Comparison of ENCODE assay signal across 8 mouse cellular contexts in the genomic region with DNA sequence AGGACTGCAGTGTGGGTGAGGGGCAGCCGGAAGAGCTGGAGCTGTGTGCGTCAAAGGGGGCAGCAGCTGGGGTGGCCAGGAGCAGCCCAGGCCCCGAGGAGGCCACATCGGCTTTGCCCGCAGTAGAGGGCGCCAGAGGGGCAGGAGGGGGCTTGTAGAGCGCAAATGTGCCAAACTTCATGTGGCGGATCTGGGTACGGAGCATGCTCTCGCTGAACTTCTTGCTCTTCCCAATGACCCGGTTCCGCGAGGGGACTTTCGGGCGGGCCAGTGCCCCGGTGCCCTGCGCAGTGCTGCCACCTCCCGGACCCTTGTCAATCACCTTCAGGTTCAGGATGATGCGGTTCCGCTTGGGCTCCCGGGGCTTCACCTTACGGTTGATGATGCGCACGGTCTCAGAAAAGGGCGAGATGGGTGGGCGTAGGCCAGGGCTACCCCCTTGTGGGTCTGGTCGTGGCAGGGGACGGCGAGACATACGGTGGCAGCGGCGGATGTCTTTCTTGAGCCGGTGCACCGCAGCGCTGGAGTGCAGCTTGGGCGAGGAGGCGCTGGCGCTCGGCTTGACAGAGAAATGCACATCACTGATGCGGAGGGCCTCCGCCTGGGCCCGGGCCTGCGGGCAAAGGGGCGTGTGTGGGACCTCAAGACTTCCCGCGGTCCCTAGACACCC. TPM values are rescaled to one million over a fixed set of nuclear protein-coding genes. Genes with fewer than 3 reads are reported as not detected.
DNase-seq lines count a peak whose midpoint lies in the region; ATAC-seq and TF ChIP-seq lines count a peak whose summit lies in the region.

No protein-coding gene starts in this region.

- no peaks in the 10 kb centered on the region for H3K27me3 ChIP-seq in hindbrain, embryonic 12.5 days

- peaks cover 0 to 29% of the 10 kb centered on the region in 2 experiments; a peak in 1 of 4 replicates for H3K4me1 ChIP-seq in ES-E14 (ENCODE audit: control insufficient read depth in 2 of 2, insufficient read depth in 2 of 2, low read length in 2 of 2, poor library complexity in 1 of 2)
- peaks cover 79% of the 10 kb centered on the region for H3K4me1 ChIP-seq in hindbrain, embryonic 12.5 days

- peaks cover 47% of the 10 kb centered on the region for H3K36me3 ChIP-seq in ES-E14 (ENCODE audit: control insufficient read depth, insufficient read depth, low read length, poor library complexity, severe bottlenecking)
- H3K36me3 ChIP-seq in hindbrain, embryonic 12.5 days = peaks cover 37% of the 10 kb centered on the region

- peak overlapping the region; percentile 15; the same call in 1 of the 2 replicates for H3K9ac ChIP-seq in ES-E14 (ENCODE audit: insufficient read depth, low read depth, low read length, poor library complexity, severe bottlenecking)
- 0 out of 2 replicates have a peak overlapping the region, but pooled peaks have one; percentile 18 for H3K9ac ChIP-seq in hindbrain, embryonic 12.5 days

- 45% methylated on average over 46 of the region's 46 CpGs for WGBS in hindbrain, embryonic 12.5 days

- peak overlapping the region; percentile 33 for H3K4me2 ChIP-seq in hindbrain, embryonic 12.5 days (replicated peaks)

- no peaks in the 10 kb centered on the region for H3K9me3 ChIP-seq in ES-E14 (ENCODE audit: control insufficient read depth, insufficient read depth, low read depth, low read length)
- H3K9me3 ChIP-seq in hindbrain, embryonic 12.5 days (replicated peaks) = no peaks in the 10 kb centered on the region

- no peak overlapping the region for H3K27ac ChIP-seq in ES-E14 (ENCODE audit: insufficient read depth, low read depth, low read length, poor library complexity, severe bottlenecking)
- no peak overlapping the region for H3K27ac ChIP-seq in hindbrain, embryonic 12.5 days

- in situ Hi-C loops in ES-E14 (cut with MboI; ENCODE audit: low sequenced_read_pairs in 2 of 2, unreplicated experiment in 2 of 2) = no loop called here

- DNase-seq in kidney, postnatal 10 days = peak; percentile 55
- no peak for DNase-seq in kidney, adult 11 months
- DNase-seq in ES-E14 (ENCODE audit: low read depth, low spot score) = no peak
- peak; percentile 75 for DNase-seq in cerebellum, adult 8-10 months
- peak; percentile 55 to 56 for DNase-seq in lung, postnatal 4 days

- no peak for ATAC-seq in hindbrain, embryonic 12.5 days (ENCODE audit: low FRiP score)
- ATAC-seq in megakaryocyte, adult 5-6 weeks (ENCODE audit: poor library complexity, severe bottlenecking) = no peak
- ATAC-seq in activated CD4-positive, CD25-positive, alpha-beta regulatory T cell, adult 4 months = no peak

- H3K4me3 ChIP-seq in ES-E14 (ENCODE audit: insufficient read depth in 1 of 2, low read depth in 1 of 2, low read length in 2 of 2, poor library complexity in 1 of 2, severe bottlenecking in 1 of 2) = peak overlapping the region; percentile 31 to 44; a peak in 3 of 4 replicates
- H3K4me3 ChIP-seq in hindbrain, embryonic 12.5 days = no peak overlapping the region; the same call in 1 of the 2 replicates

TF ChIP-seq in ES-E14, 5 proteins besides CTCF, POLR2A, EP300 and RAD21:
- TF ChIP-seq MAFK (IDR thresholded peaks at IDR 0.05; ENCODE audit: insufficient read depth, low read depth, low read length) (no peak), ZC3H11A (IDR thresholded peaks at IDR 0.05; ENCODE audit: borderline replicate concordance, low read depth, low read length) (no peak), HCFC1 (IDR thresholded peaks at IDR 0.05; ENCODE audit: borderline replicate concordance, insufficient read depth, low read length) (no peak), CHD2 (IDR thresholded peaks at IDR 0.05; ENCODE audit: low read depth, low read length) (no peak), ZNF384 (IDR thresholded peaks at IDR 0.05; ENCODE audit: low read depth, low read length) (no peak)

RNA-seq across cellular contexts. Expression of gene Npcd, which starts 5.5 kb away (rescaled TPM):
- total RNA-seq in ES-E14 (2012; rRNA removed) = 3.4 and 9.3 TPM in 2 replicates
- polyA plus RNA-seq in hindbrain, embryonic 12.5 days (2016; fragmentation: Nextera tagmentation; extraction: Ambion mirVana) = 0.61 TPM in 1 of 2 replicates, not detected in the other
- total RNA-seq in megakaryocyte, adult 5-6 weeks (2015) = not detected in 2 replicates
- total RNA-seq in megakaryocyte, adult 5-6 weeks (2017) = not detected in 2 replicates
- not detected for polyA plus RNA-seq in activated CD4-positive, CD25-positive, alpha-beta regulatory T cell, adult 4 months (2017; shearing (Covaris generic))

RNA-seq across cellular contexts. Expression of gene Cbx6, which starts 6.0 kb away (rescaled TPM):
- 28.2 and 30.1 TPM in 2 replicates for total RNA-seq in ES-E14 (2012; rRNA removed)
- 34.7 and 38.0 TPM in 2 replicates for polyA plus RNA-seq in hindbrain, embryonic 12.5 days (2016; fragmentation: Nextera tagmentation; extraction: Ambion mirVana)
- total RNA-seq in megakaryocyte, adult 5-6 weeks (2015) = 2.3 and 3.9 TPM in 2 replicates
- total RNA-seq in megakaryocyte, adult 5-6 weeks (2017) = 3.5 and 6.7 TPM in 2 replicates
- 10 to 100 TPM in 1 of 2 experiments, 1 to 10 TPM in 1; 8.4 to 15.1 TPM for polyA plus RNA-seq in activated CD4-positive, CD25-positive, alpha-beta regulatory T cell, adult 4 months (2017; shearing (Covaris generic))

RNA-seq across cellular contexts. Expression of gene Nptxr, which starts 23.9 kb away (rescaled TPM):
- total RNA-seq in ES-E14 (2012; rRNA removed) = 7.9 and 10.3 TPM in 2 replicates
- polyA plus RNA-seq in hindbrain, embryonic 12.5 days (2016; fragmentation: Nextera tagmentation; extraction: Ambion mirVana) = 13.1 TPM in 2 replicates
- total RNA-seq in megakaryocyte, adult 5-6 weeks (2015) = 0.33 and 1.3 TPM in 2 replicates
- total RNA-seq in megakaryocyte, adult 5-6 weeks (2017) = 0.44 and 0.49 TPM in 2 replicates
- polyA plus RNA-seq in activated CD4-positive, CD25-positive, alpha-beta regulatory T cell, adult 4 months (2017; shearing (Covaris generic)) = under 1 TPM; 0.09 to 0.11 TPM

RNA-seq across cellular contexts. Expression of gene Dnal4, which starts 50.9 kb away (rescaled TPM):
- total RNA-seq in ES-E14 (2012; rRNA removed) = 16.5 and 23.5 TPM in 2 replicates
- polyA plus RNA-seq in hindbrain, embryonic 12.5 days (2016; fragmentation: Nextera tagmentation; extraction: Ambion mirVana) = 76.8 and 78.1 TPM in 2 replicates
- 13.9 and 14.1 TPM in 2 replicates for total RNA-seq in megakaryocyte, adult 5-6 weeks (2015)
- total RNA-seq in megakaryocyte, adult 5-6 weeks (2017) = 9.6 and 12.3 TPM in 2 replicates
- polyA plus RNA-seq in activated CD4-positive, CD25-positive, alpha-beta regulatory T cell, adult 4 months (2017; shearing (Covaris generic)) = 1 to 10 TPM; 5.3 to 6.9 TPM

Comparison
In these comparisons a context has a peak if more than half of its experiments do, and no peak if none do; other contexts are left out.
1. DNase-seq: peak in kidney, postnatal 10 days (single experiment), cerebellum, adult 8-10 months (single experiment) and lung, postnatal 4 days (2 of 2); none in kidney, adult 11 months (single experiment) and ES-E14 (single experiment).